Mouse (Mus musculus) liver, postnatal 0 days (tissue): Measurements from ENCODE around the gene Atp6v1b1.

Experiments used
- CTCF ChIP-seq: sonication (generic); IDR thresholded peaks from 2 replicates; pipeline ENCODE4 v1.5.1; 2016; ENCODE audit warnings: antibody characterized with exemption, low read depth
- EP300 ChIP-seq: IDR thresholded peaks from 2 replicates; pipeline ENCODE4 v1.6.1; 2016; ENCODE audit warnings: antibody characterized with exemption, low read depth, mild to moderate bottlenecking

DNA sequence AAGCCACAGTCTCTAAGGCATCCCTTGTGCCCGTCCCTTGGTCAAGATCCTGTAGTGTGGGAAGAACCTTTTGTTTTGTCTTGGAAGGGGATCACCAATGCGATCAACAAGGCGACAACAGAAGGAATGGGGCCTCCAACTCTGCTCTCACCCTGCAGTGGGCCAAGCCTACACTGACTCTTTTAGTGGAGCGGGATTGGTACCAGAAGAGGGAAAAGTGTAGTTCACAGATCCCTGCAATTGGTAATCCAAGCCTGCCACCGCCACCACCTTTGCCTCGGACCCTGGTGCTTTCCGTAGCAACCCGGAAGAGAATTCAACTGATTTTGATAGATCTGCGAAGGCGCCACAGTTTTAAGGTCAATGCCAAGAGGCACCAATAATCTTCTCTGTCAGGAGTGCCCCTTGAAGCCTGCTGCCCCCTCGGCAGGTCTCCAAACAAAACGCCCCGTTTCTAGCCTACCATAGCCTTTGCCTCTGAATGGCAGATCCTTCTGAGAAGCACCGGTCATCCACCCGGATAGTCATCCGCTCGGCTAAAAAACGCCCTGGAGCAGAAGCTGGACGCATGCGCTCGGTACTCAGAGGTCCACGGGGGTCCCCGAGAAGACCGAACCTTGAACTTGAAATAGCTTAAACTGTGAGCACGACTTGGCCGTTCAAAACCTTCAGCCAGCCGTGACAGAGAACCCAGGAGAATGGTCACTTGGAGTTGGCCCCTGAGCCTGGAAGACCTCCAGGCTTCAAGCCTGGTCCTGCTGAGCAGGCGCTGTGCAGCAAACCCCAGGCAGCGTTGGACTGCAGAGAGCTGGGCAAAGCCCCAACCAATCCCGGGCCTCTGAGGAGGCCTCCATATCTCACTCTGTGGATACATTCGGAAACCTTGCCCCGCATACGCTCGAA lies 28.3 kb upstream of the Atp6v1b1 start:
- no peak for TF ChIP-seq EP300
- TF ChIP-seq CTCF, result no peak
